Mouse (Mus musculus) regulatory T cell (primary cell): ENCODE data around the gene Suclg2.

ENCODE experiments used
- in situ Hi-C: fragments of 300-600 bp; cut with MboI, MseI; formaldehyde crosslinking; loops from one replicate; pipeline ENCODE4 v1.15.1; 2025; ENCODE audit warnings: high pct_unique_total_duplicates

Suclg2 gene

GRCm38 (mm10) chr6:95700981-95701610, 17.5 kb downstream of the Suclg2 start:
- in situ Hi-C loops, result loop anchor here (25.0 kb wide), 1 partner anchor 1189 kb away; the partner anchor contains the start of gene Slc25a26

- in situ Hi-C loops, result loop anchor here (25.0 kb wide), 1 partner anchor 1188 kb away; the partner anchor contains the start of gene Slc25a26
Observed at GRCm38 (mm10) chr6:95700191-95700590, 18.4 kb downstream of the Suclg2 start.

GRCm38 (mm10) chr6:95699326-95699725, 19.3 kb downstream of the Suclg2 start:
- in situ Hi-C loops, result no loop called here

- in situ Hi-C loops, result no loop called here
Observed at GRCm38 (mm10) chr6:95698536-95699162, 20.0 kb downstream of the Suclg2 start.

GRCm38 (mm10) chr6:95694910-95695309, 23.7 kb downstream of the Suclg2 start:
- in situ Hi-C loops, result no loop called here

GRCm38 (mm10) chr6:95685242-95685641, 33.4 kb downstream of the Suclg2 start:
- in situ Hi-C loops, result no loop called here

- in situ Hi-C loops, result no loop called here
Observed at GRCm38 (mm10) chr6:95679718-95680117, 38.9 kb downstream of the Suclg2 start.

- in situ Hi-C loops, result no loop called here
Observed at GRCm38 (mm10) chr6:95679261-95679660, 39.3 kb downstream of the Suclg2 start.

GRCm38 (mm10) chr6:95676951-95677350, 41.6 kb downstream of the Suclg2 start:
- in situ Hi-C loops, result no loop called here

GRCm38 (mm10) chr6:95676439-95676838, 42.2 kb downstream of the Suclg2 start:
- in situ Hi-C loops, result no loop called here

- in situ Hi-C loops, result no loop called here
Observed at GRCm38 (mm10) chr6:95675059-95675705, 43.4 kb downstream of the Suclg2 start.

- in situ Hi-C loops, result loop anchor here (5.0 kb wide), 1 partner anchor 452 kb away; no protein-coding TSS in a partner anchor
Observed at GRCm38 (mm10) chr6:95674651-95675050, 43.9 kb downstream of the Suclg2 start.

GRCm38 (mm10) chr6:95669335-95669729, 49.3 kb downstream of the Suclg2 start:
- in situ Hi-C loops, result loop anchor here (5.0 kb wide), 1 partner anchor 187 kb away; no protein-coding TSS in a partner anchor

- in situ Hi-C loops, result loop anchor here (5.0 kb wide), 1 partner anchor 186 kb away; no protein-coding TSS in a partner anchor
Observed at GRCm38 (mm10) chr6:95668629-95669334, 49.8 kb downstream of the Suclg2 start.

- in situ Hi-C loops, result no loop called here
Observed at GRCm38 (mm10) chr6:95657671-95658070, 60.9 kb downstream of the Suclg2 start.

- in situ Hi-C loops, result no loop called here
Observed at GRCm38 (mm10) chr6:95653662-95654061, 64.9 kb downstream of the Suclg2 start.

GRCm38 (mm10) chr6:95652774-95653173, 65.8 kb downstream of the Suclg2 start:
- in situ Hi-C loops, result no loop called here

- in situ Hi-C loops, result no loop called here
Observed at GRCm38 (mm10) chr6:95651391-95651876, 67.2 kb downstream of the Suclg2 start.

GRCm38 (mm10) chr6:95650082-95650722, 68.4 kb downstream of the Suclg2 start:
- in situ Hi-C loops, result no loop called here

GRCm38 (mm10) chr6:95649123-95649663, 69.4 kb downstream of the Suclg2 start:
- in situ Hi-C loops, result loop anchor here (10.0 kb wide), 1 partner anchor 546 kb away; no protein-coding TSS in a partner anchor

- in situ Hi-C loops, result no loop called here
Observed at GRCm38 (mm10) chr6:95637416-95637815, 81.2 kb downstream of the Suclg2 start.
